Mouse (Mus musculus): Measurements from ENCODE around the gene Spns3. TPM values are rescaled to one million over a fixed set of nuclear protein-coding genes. Genes with fewer than 3 reads are reported as not detected.

Gene Spns3
- polyA plus RNA-seq, 1 experiment, result 0.68 TPM

DNA sequence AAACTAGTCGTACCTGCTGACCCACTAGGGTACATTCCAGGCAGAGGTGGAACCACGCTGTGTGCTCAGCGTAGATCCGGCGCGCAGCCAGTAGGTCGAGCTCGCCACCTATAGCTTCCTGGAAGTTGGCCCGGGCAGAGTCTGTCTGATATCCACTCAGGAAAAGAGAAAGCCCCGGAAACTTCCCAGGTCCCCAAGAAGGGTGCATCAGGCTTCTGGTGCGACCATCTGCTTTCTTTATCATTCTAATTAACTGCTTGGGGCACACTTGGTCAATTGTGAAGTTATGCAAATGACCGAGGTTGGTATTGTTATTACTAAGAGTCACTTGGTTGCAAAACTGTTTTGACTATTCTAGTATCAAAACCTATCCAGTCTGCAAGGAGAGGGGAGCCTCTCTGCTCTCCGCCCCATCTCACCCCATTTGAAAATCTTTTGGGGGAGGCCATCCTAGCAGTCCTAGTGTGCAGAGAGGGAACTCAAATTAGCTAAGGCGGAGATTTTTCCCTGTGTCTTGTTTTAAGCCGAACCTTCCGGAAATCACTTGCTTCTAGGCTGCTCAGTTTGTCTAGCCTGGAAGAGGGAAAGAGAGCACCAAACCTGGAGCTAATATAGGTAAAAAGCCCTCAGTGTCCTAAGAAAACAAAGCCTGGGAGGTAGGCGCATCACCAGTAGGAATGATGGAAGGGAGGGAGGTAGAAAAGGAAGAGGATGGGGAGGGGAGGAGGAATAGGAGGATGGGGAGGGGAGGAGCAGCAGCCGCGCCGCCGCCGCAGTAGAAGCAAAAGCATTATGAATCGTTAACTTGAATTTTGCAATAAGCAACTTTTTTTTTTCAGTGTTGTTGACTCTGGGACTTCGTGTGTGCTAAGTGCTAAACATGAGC is 26.4 kb upstream of the Spns3 start:
- Histone ChIP-seq H3K4me3 (ENCODE audit: insufficient read depth, low read length) (no peak overlapping the region; the same call in 1 of the 2 replicates), H3K4me1 (ENCODE audit: control insufficient read depth, insufficient read depth, low read length) (peaks cover 3% of the 10 kb centered on the region; the same call in 1 of the 2 replicates), H3K27ac (ENCODE audit: insufficient read depth, low read depth, low read length) (no peak overlapping the region)
- TF ChIP-seq POLR2A (IDR thresholded peaks at IDR 0.05; ENCODE audit: borderline replicate concordance, low read depth, low read length) (no peak), CTCF (IDR thresholded peaks at IDR 0.05; ENCODE audit: low read depth, low read length) (no peak)

DNA sequence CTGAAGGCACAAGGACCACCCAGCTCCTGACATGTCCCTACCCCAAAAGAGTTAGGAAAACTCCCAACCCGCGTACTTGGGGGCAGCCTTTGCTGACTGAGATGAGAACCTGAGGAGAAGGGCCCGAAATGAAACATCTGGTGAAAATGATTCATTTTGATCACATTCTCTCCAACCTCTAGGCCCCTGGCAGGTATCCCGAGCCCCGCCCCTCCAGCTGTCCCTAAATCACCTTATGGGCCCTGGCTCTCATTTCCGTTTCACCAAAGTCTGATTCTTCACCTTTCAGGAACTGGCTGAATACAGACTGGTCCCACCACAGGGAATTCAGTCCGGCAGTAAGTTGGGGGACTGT is 25.8 kb upstream of the Spns3 start:
- TF ChIP-seq POLR2A (IDR thresholded peaks at IDR 0.05; ENCODE audit: borderline replicate concordance, low read depth, low read length) (no peak), CTCF (IDR thresholded peaks at IDR 0.05; ENCODE audit: low read depth, low read length) (no peak)
- H3K4me3 ChIP-seq (ENCODE audit: insufficient read depth, low read length), result no peak overlapping the region

DNA sequence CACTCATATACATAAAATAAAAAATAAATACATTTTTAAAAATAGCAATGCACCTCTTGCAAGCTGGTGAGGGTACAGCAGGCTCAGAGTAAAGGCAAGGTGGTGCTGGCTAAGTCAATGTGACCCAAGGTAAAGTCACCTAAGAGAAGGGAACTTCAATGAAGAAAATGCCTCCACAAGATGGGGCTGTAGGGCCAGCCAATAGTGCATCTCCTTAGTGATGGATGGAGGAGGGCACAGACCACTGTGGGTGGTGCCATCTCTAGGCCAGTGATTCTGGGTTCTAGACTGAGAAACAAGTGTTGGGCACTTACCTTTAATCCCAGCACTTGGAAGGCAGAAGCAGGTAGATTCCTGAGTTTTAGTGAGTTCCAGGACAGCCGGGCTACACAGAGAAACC is 23.5 kb upstream of the Spns3 start:
- no peak overlapping the region for H3K27ac ChIP-seq (ENCODE audit: insufficient read depth, low read depth, low read length)
- H3K4me3 ChIP-seq (ENCODE audit: insufficient read depth, low read length), result no peak overlapping the region
- peaks cover 8% of the 10 kb centered on the region for H3K4me1 ChIP-seq (ENCODE audit: control insufficient read depth, insufficient read depth, low read length)
- TF ChIP-seq CTCF (IDR thresholded peaks at IDR 0.05; ENCODE audit: low read depth, low read length), result no peak
- TF ChIP-seq POLR2A (IDR thresholded peaks at IDR 0.05; ENCODE audit: borderline replicate concordance, low read depth, low read length), result no peak

More for the DNA sequence above, 25.8 kb upstream of the Spns3 start:
- H3K4me1 ChIP-seq (ENCODE audit: control insufficient read depth, insufficient read depth, low read length), result peaks cover 3% of the 10 kb centered on the region; the same call in 1 of the 2 replicates
- no peak overlapping the region for H3K27ac ChIP-seq (ENCODE audit: insufficient read depth, low read depth, low read length)

DNA sequence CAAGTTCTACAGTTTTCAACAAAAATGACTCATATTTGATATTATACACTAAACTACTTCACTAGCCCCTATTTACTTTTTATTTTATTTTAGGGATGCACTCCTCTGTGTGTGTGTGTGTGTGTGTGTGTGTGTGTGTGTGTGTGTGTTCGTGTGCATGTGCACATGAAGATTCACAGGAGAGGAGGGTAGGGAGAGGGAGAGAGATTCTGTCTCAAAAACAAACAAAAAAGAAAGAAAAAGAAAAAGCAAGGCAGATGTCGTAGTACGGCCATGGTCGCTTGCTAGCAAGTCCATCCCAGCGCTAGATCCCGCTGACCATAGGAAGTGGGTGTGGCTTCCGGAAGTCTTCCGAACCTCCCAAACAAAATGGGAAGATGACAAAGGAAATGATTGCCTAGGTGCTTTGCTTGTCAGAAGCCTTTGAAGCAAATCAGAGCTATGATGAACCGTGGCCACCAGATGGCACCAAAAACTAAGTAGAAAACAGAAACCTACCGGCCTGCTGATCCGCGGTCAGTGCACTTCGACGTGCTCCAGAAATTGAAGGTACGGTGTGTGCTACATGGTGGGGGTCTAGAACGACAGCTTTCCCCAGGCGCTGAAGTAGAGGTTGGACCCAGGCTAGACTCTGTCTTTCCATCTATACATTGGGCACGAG is 20.1 kb upstream of the Spns3 start:
- Histone ChIP-seq H3K4me3 (ENCODE audit: insufficient read depth, low read length) (peak overlapping the region; percentile 49), H3K27ac (ENCODE audit: insufficient read depth, low read depth, low read length) (no peak overlapping the region), H3K4me1 (ENCODE audit: control insufficient read depth, insufficient read depth, low read length) (peaks cover 5% of the 10 kb centered on the region; the same call in 1 of the 2 replicates)
- TF ChIP-seq POLR2A (IDR thresholded peaks at IDR 0.05; ENCODE audit: borderline replicate concordance, low read depth, low read length) (no peak), CTCF (IDR thresholded peaks at IDR 0.05; ENCODE audit: low read depth, low read length) (peak; percentile 80)

DNA sequence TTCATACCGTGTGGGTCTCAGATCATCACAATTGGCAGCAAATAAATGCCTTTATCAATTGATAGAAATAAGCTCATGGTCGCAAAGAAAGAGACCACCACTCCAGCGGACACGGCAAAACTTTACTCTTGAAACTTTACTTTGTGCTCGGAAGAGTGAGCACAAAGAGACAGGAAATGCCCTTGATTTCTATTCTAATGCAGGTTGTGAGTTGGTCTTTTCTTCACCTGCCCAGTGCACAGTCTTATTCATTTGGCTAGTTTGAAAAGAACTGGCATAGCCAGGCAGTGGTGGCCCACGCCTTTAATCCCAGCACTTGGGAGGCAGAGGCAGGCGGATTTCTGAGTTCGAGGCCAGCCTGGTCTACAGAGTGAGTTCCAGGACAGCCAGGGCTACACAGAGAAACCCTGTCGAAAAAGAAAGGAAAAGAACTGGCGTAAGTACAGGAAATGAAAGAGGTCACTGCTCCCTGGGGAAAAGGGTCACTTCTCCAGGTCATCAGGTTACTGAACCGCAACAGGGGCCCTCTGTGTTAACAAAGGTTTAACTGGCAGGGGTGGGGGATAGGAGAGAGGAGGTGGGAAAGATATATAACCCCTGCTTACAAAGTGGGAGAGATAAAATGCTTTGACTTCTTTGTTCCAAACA is 19.5 kb upstream of the Spns3 start:
- Histone ChIP-seq H3K4me1 (ENCODE audit: control insufficient read depth, insufficient read depth, low read length) (peaks cover 5% of the 10 kb centered on the region; the same call in 1 of the 2 replicates), H3K4me3 (ENCODE audit: insufficient read depth, low read length) (no peak overlapping the region), H3K27ac (ENCODE audit: insufficient read depth, low read depth, low read length) (no peak overlapping the region)
- TF ChIP-seq CTCF (IDR thresholded peaks at IDR 0.05; ENCODE audit: low read depth, low read length) (no peak), POLR2A (IDR thresholded peaks at IDR 0.05; ENCODE audit: borderline replicate concordance, low read depth, low read length) (no peak)

DNA sequence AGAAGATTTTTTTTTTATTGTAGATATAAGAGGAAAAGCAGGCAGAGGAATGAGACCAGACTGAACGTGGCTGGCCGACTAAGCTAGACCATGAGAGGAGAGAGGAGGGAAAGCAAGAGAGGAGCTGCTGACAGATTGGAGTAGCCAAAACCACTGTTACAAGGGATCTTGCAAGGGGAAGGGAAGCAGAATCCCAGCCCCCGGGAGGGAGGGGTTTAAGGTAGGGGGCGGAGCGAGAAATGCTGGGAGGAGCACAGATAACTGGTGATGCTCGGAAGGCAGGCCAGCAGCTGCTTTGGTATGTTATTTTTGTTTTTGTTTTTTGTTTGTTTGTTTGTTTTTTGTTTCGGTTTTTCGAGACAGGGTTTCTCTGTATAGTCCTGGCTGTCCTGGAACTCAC is 18.7 kb upstream of the Spns3 start:
- TF ChIP-seq CTCF (IDR thresholded peaks at IDR 0.05; ENCODE audit: low read depth, low read length), result no peak
- TF ChIP-seq POLR2A (IDR thresholded peaks at IDR 0.05; ENCODE audit: borderline replicate concordance, low read depth, low read length), result no peak
- no peak overlapping the region for H3K27ac ChIP-seq (ENCODE audit: insufficient read depth, low read depth, low read length)
- H3K4me3 ChIP-seq (ENCODE audit: insufficient read depth, low read length), result no peak overlapping the region

DNA sequence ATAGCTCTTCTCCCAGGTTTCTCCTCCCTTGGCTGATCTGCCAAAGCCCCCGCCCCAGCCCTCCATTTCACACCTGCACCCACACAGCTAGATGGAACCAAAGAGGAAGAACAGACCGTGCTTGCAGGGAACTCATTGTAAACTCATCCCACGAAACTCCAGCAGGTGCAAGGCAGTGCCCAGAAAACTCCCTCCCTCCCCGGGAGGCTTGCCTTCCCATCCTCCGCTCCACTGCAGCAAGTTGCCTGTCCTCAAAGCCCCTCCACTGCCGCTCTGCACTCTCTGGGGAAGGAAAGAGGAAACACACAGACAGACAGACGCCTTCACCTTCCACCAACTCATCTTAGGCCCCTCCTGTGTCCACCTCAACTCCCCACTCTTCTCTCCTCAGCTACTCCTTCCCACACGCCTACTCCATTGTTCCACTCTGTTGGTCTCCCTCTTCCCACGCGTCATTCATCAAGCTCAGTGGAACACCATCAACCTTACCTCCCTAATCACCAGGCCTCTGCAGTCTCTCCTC is 16.6 kb upstream of the Spns3 start:
- TF ChIP-seq POLR2A (IDR thresholded peaks at IDR 0.05; ENCODE audit: borderline replicate concordance, low read depth, low read length), result no peak
- no peak for TF ChIP-seq CTCF (IDR thresholded peaks at IDR 0.05; ENCODE audit: low read depth, low read length)
- H3K4me3 ChIP-seq (ENCODE audit: insufficient read depth, low read length), result no peak overlapping the region
- peaks cover 5% of the 10 kb centered on the region; the same call in 1 of the 2 replicates for H3K4me1 ChIP-seq (ENCODE audit: control insufficient read depth, insufficient read depth, low read length)
- H3K27ac ChIP-seq (ENCODE audit: insufficient read depth, low read depth, low read length), result no peak overlapping the region

More for the DNA sequence above, 18.7 kb upstream of the Spns3 start:
- H3K4me1 ChIP-seq (ENCODE audit: control insufficient read depth, insufficient read depth, low read length), result peaks cover 5% of the 10 kb centered on the region; the same call in 1 of the 2 replicates

DNA sequence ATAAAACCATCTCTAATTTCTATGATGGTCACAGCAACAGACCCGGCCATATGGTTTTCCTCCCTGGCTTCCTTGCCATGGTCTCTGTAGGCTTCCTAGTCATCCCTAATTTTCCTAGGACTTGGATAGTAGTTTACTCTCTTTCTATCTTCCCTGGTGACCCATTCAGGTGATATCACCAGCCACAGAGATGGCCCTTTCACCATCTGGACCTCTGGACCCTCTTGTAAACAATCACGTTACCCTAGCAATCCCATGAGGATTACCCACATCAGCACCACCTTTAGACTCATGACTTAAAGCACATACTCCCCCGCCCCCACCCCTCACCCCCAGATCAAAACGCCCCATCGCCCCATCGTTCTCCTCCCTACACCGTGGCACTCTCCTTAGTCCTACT is 16.0 kb upstream of the Spns3 start:
- Histone ChIP-seq H3K4me3 (ENCODE audit: insufficient read depth, low read length) (no peak overlapping the region), H3K27ac (ENCODE audit: insufficient read depth, low read depth, low read length) (no peak overlapping the region), H3K4me1 (ENCODE audit: control insufficient read depth, insufficient read depth, low read length) (peaks cover 5% of the 10 kb centered on the region; the same call in 1 of the 2 replicates)
- no peak for TF ChIP-seq CTCF (IDR thresholded peaks at IDR 0.05; ENCODE audit: low read depth, low read length)
- no peak for TF ChIP-seq POLR2A (IDR thresholded peaks at IDR 0.05; ENCODE audit: borderline replicate concordance, low read depth, low read length)

DNA sequence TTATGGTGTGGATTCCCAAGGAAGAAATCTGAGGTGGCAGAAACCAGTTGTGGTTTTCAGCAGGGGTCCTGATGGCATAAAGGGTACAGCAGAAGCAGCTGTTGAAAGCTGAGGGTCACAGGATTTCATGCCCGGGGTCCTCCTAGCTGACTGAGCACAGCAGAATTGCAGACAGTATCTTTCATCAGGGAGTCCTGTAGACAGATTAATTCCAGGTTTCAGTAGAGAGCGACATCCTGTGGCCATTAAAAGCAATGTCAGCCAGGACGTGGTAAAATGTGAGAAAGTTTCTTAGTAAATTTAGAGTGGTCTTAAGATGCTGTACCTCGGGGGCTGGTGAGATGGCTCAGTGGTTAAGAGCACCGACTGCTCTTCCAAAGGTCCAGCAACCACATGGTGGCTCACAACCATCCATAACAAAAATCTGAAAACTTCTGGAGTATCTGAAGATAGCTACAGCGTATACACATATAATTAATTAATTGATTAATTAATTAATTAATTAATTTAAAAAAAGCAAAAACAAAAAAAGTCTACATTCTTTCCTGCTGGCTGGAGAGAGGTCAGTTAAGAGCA is 14.0 kb upstream of the Spns3 start:
- no peak overlapping the region for H3K4me3 ChIP-seq (ENCODE audit: insufficient read depth, low read length)
- no peaks in the 10 kb centered on the region for H3K4me1 ChIP-seq (ENCODE audit: control insufficient read depth, insufficient read depth, low read length)
- no peak overlapping the region for H3K27ac ChIP-seq (ENCODE audit: insufficient read depth, low read depth, low read length)
- TF ChIP-seq POLR2A (IDR thresholded peaks at IDR 0.05; ENCODE audit: borderline replicate concordance, low read depth, low read length) (no peak), CTCF (IDR thresholded peaks at IDR 0.05; ENCODE audit: low read depth, low read length) (peak; percentile 33; the same call in 1 of the 2 replicates)

All from bone marrow macrophage, adult 2 months (primary cell).